Mouse (Mus musculus) megakaryocyte-erythroid progenitor cell, adult 5 weeks (primary cell): ENCODE measurements around the gene Spry1. TPM values are rescaled to one million over a fixed set of nuclear protein-coding genes. Genes with fewer than 3 reads are reported as not detected.

Experiments
- polyA plus RNA-seq: library from polyadenylated mRNA; stranded (reverse); fragments of >175 nt; gene quantifications from 2 replicates; pipeline ENCODE4 v1.2.3, GENCODE M21; 2012

The Spry1 gene
- 4.8 and 7.8 TPM in 2 replicates for polyA plus RNA-seq

DNA sequence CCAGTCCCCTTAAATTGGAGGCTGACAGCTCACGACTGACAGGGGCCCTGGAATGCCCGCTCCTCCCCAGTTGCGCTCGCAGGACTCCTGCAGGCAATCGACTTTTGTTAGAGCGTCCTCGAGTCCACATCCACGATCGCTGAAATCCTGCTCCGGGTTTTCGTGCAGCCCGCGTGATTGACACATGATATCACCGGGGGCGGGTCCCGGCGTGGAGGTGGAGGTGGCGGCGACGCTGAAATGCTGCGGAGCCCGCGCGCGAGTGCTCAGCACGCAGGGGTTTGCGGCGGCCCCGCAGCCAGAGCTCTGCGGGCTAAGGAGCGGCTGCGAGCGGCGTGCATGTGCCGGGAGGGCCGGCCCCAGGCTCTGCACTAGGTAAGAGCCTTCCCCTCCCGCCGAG, at the start of gene Spry1:
Gene Spry1 (plus strand): TSS at position 258 of the 400 bp plus-strand sequence.

Other genes with a start within 250 kb of the Spry1 start
- 8.2 and 8.8 TPM in 2 replicates for gene Spata5, start 220.1 kb upstream of the Spry1 start, polyA plus RNA-seq
- gene Nudt6, start 219.7 kb upstream of the Spry1 start, polyA plus RNA-seq = 20.3 and 21.2 TPM in 2 replicates
- 0.07 and 0.10 TPM in 2 replicates for gene Gm5148, start 84.5 kb downstream of the Spry1 start, polyA plus RNA-seq